Mouse (Mus musculus) CH12.LX (cell line): ENCODE measurements around the gene Phactr3. TPM values are rescaled to one million over a fixed set of nuclear protein-coding genes. Genes with fewer than 3 reads are reported as not detected.

Experiments
- DNase-seq: peaks from one replicate; pipeline ENCODE4 v3.0.0-alpha.2; 2013; ENCODE audit errors: extremely low read depth
- H3K27ac ChIP-seq: 2 replicates; pipeline ENCODE4 v1.5.1; 2012; ENCODE audit warnings: low read depth, mild to moderate bottlenecking, control low read depth, moderate library complexity; ENCODE audit not compliant: insufficient read depth
- H3K27me3 ChIP-seq: replicated peaks from 2 replicates; pipeline ENCODE3; 2012; ENCODE audit warnings: inconsistent platforms
- H3K36me3 ChIP-seq, 2 experiments: replicated peaks in 1 of 2; 2 replicates each; pipeline versions ENCODE3 to v1.6.1; 2012; ENCODE audit warnings: inconsistent platforms in 1 of 2, low read length in 1 of 2, mild to moderate bottlenecking in 1 of 2, mixed read lengths in 1 of 2, moderate library complexity in 1 of 2; ENCODE audit not compliant: control insufficient read depth in 1 of 2, insufficient read depth in 1 of 2
- H3K4me1 ChIP-seq, 2 experiments: 2 replicates each; pipeline ENCODE4 v1.6.1; 2012; ENCODE audit warnings: inconsistent platforms in 1 of 2, moderate library complexity in 1 of 2; ENCODE audit not compliant: insufficient read depth in 2 of 2, control insufficient read depth in 1 of 2
- H3K4me2 ChIP-seq: 2 replicates; pipeline ENCODE4 v1.6.1; 2012; ENCODE audit warnings: low read depth, mild to moderate bottlenecking, control low read depth; ENCODE audit not compliant: poor library complexity, insufficient read depth, severe bottlenecking
- H3K4me3 ChIP-seq, 3 experiments: fragments of 150-350 bp in 1 of 3; sonication (generic) in 1 of 3; replicated peaks in 1 of 3; 2 replicates each; pipeline versions ENCODE3 to v1.5.1; 2011 to 2012; ENCODE audit warnings: low read depth in 2 of 3, low read length in 2 of 3, mild to moderate bottlenecking in 2 of 3, moderate library complexity in 2 of 3, control low read depth in 1 of 3, improper control_type of control experiment in 1 of 3, inconsistent platforms in 1 of 3, mixed read lengths in 1 of 3; ENCODE audit not compliant: poor library complexity in 1 of 3
- H3K79me2 ChIP-seq: replicated peaks from 2 replicates; pipeline ENCODE4 v1.6.1; 2012; ENCODE audit warnings: mild to moderate bottlenecking, moderate library complexity; ENCODE audit not compliant: control insufficient read depth, poor library complexity, insufficient read depth, severe bottlenecking; ENCODE audit errors: extremely low read depth
- H3K9ac ChIP-seq: 2 replicates; pipeline ENCODE4 v1.6.1; 2012; ENCODE audit warnings: low read depth, mild to moderate bottlenecking, control low read depth, moderate library complexity; ENCODE audit not compliant: insufficient read depth
- H3K9me3 ChIP-seq: replicated peaks from 2 replicates; pipeline ENCODE3; 2012; ENCODE audit warnings: low read length, inconsistent platforms, mixed read lengths
- CHD2 ChIP-seq: IDR thresholded peaks from 2 replicates; pipeline ENCODE4 v1.6.1; 2011; ENCODE audit warnings: low read length, improper control_type of control experiment
- E2F4 ChIP-seq: IDR thresholded peaks from 2 replicates; pipeline ENCODE4 v1.6.1; 2011; ENCODE audit warnings: low read depth, low read length, improper control_type of control experiment; ENCODE audit not compliant: insufficient replicate concordance
- EP300 ChIP-seq: IDR thresholded peaks from 2 replicates; pipeline ENCODE4 v1.6.1; 2011; ENCODE audit warnings: low read length, improper control_type of control experiment
- ETS1 ChIP-seq: conservative IDR thresholded peaks from 2 replicates; pipeline ENCODE4 v1.6.1; 2012; ENCODE audit warnings: low read depth, mild to moderate bottlenecking, inconsistent platforms, low read length, improper control_type of control experiment, moderate library complexity
- GABPA ChIP-seq: IDR thresholded peaks from 2 replicates; pipeline ENCODE4 v1.6.1; 2012; ENCODE audit warnings: low read depth, low read length, improper control_type of control experiment, inconsistent platforms; ENCODE audit not compliant: insufficient replicate concordance
- JUN ChIP-seq: IDR thresholded peaks from 2 replicates; pipeline ENCODE4 v1.6.1; 2011; ENCODE audit warnings: low read depth, mild to moderate bottlenecking, low read length, improper control_type of control experiment, moderate library complexity; ENCODE audit not compliant: insufficient read depth
- JUND ChIP-seq: conservative IDR thresholded peaks from 2 replicates; pipeline ENCODE4 v1.6.1; 2011; ENCODE audit warnings: low read depth, low read length, improper control_type of control experiment
- MAFK ChIP-seq: IDR thresholded peaks from 2 replicates; pipeline ENCODE4 v1.6.1; 2011; ENCODE audit warnings: low read length, improper control_type of control experiment; ENCODE audit not compliant: insufficient replicate concordance
- MAX ChIP-seq: IDR thresholded peaks from 2 replicates; pipeline ENCODE4 v1.6.1; 2011; ENCODE audit warnings: low read length, improper control_type of control experiment
- MAZ ChIP-seq: IDR thresholded peaks from 2 replicates; pipeline ENCODE4 v1.6.1; 2012; ENCODE audit warnings: low read depth, mild to moderate bottlenecking, inconsistent platforms, low read length, improper control_type of control experiment, moderate library complexity
- MXI1 ChIP-seq: IDR thresholded peaks from 2 replicates; pipeline ENCODE4 v1.6.1; 2011; ENCODE audit warnings: mild to moderate bottlenecking, low read depth, low read length, improper control_type of control experiment
- POLR2A ChIP-seq: IDR thresholded peaks from 2 replicates; pipeline ENCODE4 v1.6.1; 2011; ENCODE audit warnings: low read depth, mild to moderate bottlenecking, improper control_type of control experiment, low read length
- RAD21 ChIP-seq: IDR thresholded peaks from 2 replicates; pipeline ENCODE4 v1.6.1; 2011; ENCODE audit warnings: low read depth, mild to moderate bottlenecking, low read length, improper control_type of control experiment, moderate library complexity
- SIN3A ChIP-seq: IDR thresholded peaks from 2 replicates; pipeline ENCODE4 v1.6.1; 2012; ENCODE audit warnings: low read length, improper control_type of control experiment, inconsistent platforms
- SMC3 ChIP-seq: IDR thresholded peaks from 2 replicates; pipeline ENCODE4 v1.6.1; 2011; ENCODE audit warnings: low read depth, low read length, improper control_type of control experiment
- TCF12 ChIP-seq: IDR thresholded peaks from 2 replicates; pipeline ENCODE4 v1.6.1; 2014; ENCODE audit warnings: low read depth, mild to moderate bottlenecking, inconsistent platforms, low read length, improper control_type of control experiment
- UBTF ChIP-seq: IDR thresholded peaks from 2 replicates; pipeline ENCODE4 v1.6.1; 2012; ENCODE audit warnings: low read depth, mild to moderate bottlenecking, inconsistent platforms, low read length, improper control_type of control experiment, moderate library complexity
- USF1 ChIP-seq: IDR thresholded peaks from 2 replicates; pipeline ENCODE4 v1.6.1; 2014; ENCODE audit warnings: low read depth, mild to moderate bottlenecking, inconsistent platforms, low read length, improper control_type of control experiment
- ZNF384 ChIP-seq: IDR thresholded peaks from 2 replicates; pipeline ENCODE4 v1.6.1; 2012; ENCODE audit warnings: low read depth, low read length, improper control_type of control experiment, inconsistent platforms
- dilution Hi-C: fragments of 300-500 bp; cut with MboI; formaldehyde crosslinking; loops from 2 replicates; pipeline ENCODE4 v1.14.3; 2020; ENCODE audit warnings: low sequenced_read_pairs; ENCODE audit not compliant: extremely low pct_unique_long_range_greater_than_20kb, extremely low pct_ligation_motif_present
- in situ Hi-C: fragments of 300-500 bp; cut with MboI; formaldehyde crosslinking; loops from 3 replicates; pipeline ENCODE4 v1.14.3; 2019; ENCODE audit warnings: low sequenced_read_pairs, low pct_ligation_motif_present, low pct_unique_long_range_greater_than_20kb, mixed read lengths
- polyA plus RNA-seq: library from polyadenylated mRNA; unstranded; fragments of >175 nt; gene quantifications from 2 replicates; pipeline ENCODE4 v1.2.1, GENCODE M21; 2012; ENCODE audit warnings: low read depth; ENCODE audit not compliant: insufficient read length
- total RNA-seq, 2 experiments: library from RNA; depleted of rRNA; stranded (reverse); fragments of 300-350 nt in 1 of 2; fragments of >200 nt in 1 of 2; gene quantifications; 2 replicates each; pipeline ENCODE4 v1.2.3; 2012 to 2014

The Phactr3 gene
- total and polyA plus RNA-seq, 3 experiments: 0.21 to 0.75 TPM; not detected in 1

- H3K4me3 ChIP-seq: no peak overlapping the region
- H3K36me3 ChIP-seq: no peaks in the 10 kb centered on the region
- no peak overlapping the region for H3K27ac ChIP-seq
- H3K4me2 ChIP-seq: no peak overlapping the region
- H3K79me2 ChIP-seq: no peaks in the 10 kb centered on the region
- no peak overlapping the region for H3K9ac ChIP-seq
- in situ Hi-C loops (loop anchor here (10.0 kb wide), 1 partner anchor 134 kb away; no protein-coding TSS in a partner anchor), dilution Hi-C loops (no loop called here)
- H3K4me1 ChIP-seq: no peaks in the 10 kb centered on the region
- peaks cover 82% of the 10 kb centered on the region for H3K27me3 ChIP-seq
- DNase-seq: no peak
- H3K9me3 ChIP-seq: no peaks in the 10 kb centered on the region
- TF ChIP-seq ETS1 (no peak), EP300 (no peak), GABPA (no peak), USF1 (no peak), SIN3A (no peak), ZNF384 (no peak), CHD2 (no peak), SMC3 (no peak), UBTF (no peak), POLR2A (no peak)
Measured at GRCm38 (mm10) chr2:178130536-178130935, 11.8 kb downstream of the Phactr3 start.

GRCm38 (mm10) chr2:178131011-178131410 lies 12.2 kb downstream of the Phactr3 start:
- Histone ChIP-seq H3K4me3 (no peak overlapping the region), H3K9me3 (no peaks in the 10 kb centered on the region), H3K27ac (no peak overlapping the region), H3K4me1 (no peaks in the 10 kb centered on the region)
- no peak for DNase-seq
- dilution Hi-C loops: no loop called here
- no peak for TF ChIP-seq MAX
- no peak for TF ChIP-seq GABPA
- TF ChIP-seq CHD2: no peak
- no peak for TF ChIP-seq RAD21
- TF ChIP-seq SIN3A: no peak
- TF ChIP-seq TCF12: no peak
- no peak for TF ChIP-seq ETS1
- no peak for TF ChIP-seq MXI1
- no peak for TF ChIP-seq MAZ
- no peak for TF ChIP-seq JUND
- no peak for TF ChIP-seq MAFK
- TF ChIP-seq JUN: no peak
- TF ChIP-seq E2F4: no peak
- TF ChIP-seq, all 38 proteins: peak for 0
- no peak overlapping the region for H3K9ac ChIP-seq
- no peak overlapping the region for H3K4me2 ChIP-seq
- peaks cover 82% of the 10 kb centered on the region for H3K27me3 ChIP-seq
- no peaks in the 10 kb centered on the region for H3K79me2 ChIP-seq
- in situ Hi-C loops: loop anchor here (10.0 kb wide), 1 partner anchor 134 kb away; no protein-coding TSS in a partner anchor
- no peaks in the 10 kb centered on the region for H3K36me3 ChIP-seq
